Mouse (Mus musculus) cerebellum, adult 11-12 months (tissue): ENCODE results near the gene Usp18.

Experiments
- DNase-seq: peaks from one replicate; pipeline ENCODE4 v3.0.0; 2022

Gene Usp18

DNA sequence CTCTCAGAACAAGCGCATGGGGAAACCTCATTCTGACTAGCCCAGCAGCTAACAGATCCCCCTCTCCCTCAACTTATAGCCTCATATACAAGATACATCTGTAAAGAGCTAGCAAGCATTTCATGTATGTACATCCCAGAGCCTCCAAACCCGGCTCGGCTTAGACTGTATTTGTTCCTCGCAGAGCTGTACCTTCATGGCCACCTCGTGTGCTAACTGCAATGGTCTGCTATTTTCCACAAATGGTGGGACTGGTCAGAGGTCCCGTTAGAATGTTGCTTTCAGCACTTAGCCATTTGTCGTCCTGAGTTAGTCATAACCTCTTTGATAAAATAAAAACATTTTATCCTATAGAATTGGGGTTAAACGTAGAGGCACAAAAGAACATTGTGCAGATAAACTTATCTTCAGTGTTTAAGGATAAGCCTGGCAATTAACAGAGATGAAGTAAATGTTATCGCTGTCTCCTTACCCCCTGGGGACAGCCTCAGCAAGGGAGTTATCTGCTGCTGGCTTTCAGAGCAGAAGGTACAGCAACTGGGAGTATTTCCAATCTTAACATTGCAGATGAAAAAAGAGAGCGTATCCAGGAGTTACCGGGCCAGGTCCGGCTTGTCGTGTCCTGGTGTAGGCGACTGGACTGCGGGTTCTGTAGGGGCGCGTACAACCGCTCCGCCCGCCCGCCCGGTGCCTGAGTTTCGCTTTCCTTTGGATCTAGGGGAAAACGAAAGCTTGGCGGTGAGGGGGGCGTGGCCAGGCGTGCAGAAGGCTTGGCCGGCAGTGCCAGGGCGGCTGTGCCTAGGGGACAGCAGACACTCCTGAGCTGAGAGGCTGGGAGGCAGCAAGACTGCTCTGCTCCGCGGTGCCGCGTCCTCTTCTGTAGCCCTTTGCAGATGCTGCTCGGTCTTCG, at the start of gene Usp18:
Usp18 (plus strand) TSS at position 780 of the 910 bp plus-strand sequence.
- DNase-seq = peak; percentile 36

DNA sequence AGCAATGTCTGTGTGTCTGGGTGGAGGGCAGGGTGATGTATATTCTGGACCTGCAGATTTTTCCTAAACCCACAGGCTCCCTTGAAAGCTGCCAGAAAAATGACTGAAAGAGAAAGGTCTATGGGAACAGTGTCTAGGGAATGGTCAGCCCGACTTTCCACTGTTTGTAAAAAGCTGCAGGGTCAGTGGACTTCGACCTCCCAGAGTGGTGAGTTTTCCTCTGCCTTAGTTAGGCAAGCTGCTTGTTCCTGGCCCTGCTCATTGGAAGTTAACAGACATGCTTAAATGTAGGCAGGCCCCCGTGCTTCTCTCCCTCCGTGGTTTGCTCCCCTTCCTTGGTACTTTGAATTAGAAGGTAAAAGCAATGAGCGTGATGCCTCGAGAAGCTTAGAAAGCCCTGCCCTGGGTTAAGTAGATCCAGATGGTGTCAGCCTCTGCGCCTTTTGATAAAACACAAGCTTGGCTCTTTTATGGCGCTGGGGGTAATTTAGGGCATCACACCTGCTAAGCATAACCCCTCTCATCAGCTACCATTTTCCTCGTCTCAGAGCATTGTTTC, 47.8 kb upstream of the Usp18 start:
- DNase-seq = no peak

DNA sequence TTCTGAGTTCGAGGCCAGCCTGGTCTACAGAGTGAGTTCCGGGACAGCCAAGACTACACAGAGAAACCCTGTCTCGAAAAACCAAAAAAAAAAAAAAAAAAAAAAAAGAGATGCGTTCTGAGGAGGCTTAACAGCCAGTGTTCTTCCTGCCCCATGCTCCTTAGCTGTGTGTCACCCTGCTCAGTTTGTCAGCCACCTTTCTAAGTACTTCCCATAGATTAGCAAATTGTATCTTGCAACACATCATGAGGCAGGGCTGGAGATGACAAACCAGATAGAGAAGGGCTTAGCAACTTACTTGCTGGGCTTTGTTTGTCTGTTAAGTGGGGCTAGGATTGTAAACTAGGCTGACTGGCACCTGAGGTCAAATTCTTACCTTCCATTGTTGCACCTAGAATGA, 45.2 kb upstream of the Usp18 start:
- no peak for DNase-seq

DNA sequence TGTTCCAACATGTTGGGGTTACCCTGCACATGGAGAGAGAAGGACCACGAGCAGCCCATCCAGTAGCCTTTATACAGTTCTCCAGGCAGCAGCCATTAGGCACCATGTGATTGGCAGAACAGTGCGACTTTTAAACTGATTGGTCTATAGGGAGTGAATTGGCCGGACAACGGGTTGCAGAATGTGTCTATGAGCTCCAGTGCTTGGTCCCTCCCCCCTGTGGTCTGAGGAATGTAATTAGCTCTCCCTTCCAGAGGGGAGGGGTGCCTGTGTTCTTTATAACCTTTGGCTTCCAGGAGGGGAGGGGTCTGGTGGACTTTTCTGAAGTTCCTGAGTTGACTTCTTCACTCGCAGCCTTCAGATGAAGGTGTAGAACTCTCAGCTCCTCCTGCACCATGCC, 43.7 kb upstream of the Usp18 start:
- DNase-seq = no peak

DNA sequence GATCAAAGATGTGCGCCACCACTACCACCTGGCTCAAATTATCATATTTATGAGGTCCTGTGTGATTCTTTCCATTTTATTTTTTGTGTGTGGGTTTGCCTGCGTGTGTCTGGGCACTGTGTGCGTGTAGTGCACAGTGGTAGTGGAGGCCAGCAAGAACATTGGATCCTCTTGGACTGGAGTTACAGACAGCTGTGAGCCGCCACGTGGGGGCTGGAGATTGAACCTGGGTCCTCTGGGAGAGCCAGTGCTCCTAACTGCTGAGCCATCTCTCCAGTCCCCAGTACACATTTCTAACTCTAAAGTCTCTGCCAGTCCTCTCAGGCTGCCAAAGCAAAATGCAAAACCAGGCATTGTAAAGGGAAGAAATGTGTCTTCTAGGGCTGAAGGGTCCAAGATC, 39.2 kb upstream of the Usp18 start:
- DNase-seq = no peak

DNA sequence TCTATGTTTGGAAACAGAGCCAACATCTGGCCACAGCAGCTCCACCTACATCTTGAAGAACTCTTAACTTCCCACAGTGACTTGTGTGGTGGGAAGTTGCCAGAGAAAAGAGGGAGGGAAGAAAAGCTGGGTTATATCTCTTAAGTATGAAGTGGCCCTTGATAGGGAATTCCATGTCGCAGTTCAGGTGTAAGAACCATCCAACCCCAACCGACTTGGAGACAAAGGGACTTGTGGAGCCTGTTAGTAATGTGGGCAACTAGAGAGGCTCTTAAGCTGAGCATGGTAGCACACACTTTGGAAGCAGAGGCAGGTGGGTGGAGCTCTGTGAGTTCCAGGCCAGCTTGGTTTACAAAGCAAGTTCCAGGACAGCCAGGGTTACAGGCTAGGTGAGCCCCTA, 36.1 kb upstream of the Usp18 start:
- no peak for DNase-seq

DNA sequence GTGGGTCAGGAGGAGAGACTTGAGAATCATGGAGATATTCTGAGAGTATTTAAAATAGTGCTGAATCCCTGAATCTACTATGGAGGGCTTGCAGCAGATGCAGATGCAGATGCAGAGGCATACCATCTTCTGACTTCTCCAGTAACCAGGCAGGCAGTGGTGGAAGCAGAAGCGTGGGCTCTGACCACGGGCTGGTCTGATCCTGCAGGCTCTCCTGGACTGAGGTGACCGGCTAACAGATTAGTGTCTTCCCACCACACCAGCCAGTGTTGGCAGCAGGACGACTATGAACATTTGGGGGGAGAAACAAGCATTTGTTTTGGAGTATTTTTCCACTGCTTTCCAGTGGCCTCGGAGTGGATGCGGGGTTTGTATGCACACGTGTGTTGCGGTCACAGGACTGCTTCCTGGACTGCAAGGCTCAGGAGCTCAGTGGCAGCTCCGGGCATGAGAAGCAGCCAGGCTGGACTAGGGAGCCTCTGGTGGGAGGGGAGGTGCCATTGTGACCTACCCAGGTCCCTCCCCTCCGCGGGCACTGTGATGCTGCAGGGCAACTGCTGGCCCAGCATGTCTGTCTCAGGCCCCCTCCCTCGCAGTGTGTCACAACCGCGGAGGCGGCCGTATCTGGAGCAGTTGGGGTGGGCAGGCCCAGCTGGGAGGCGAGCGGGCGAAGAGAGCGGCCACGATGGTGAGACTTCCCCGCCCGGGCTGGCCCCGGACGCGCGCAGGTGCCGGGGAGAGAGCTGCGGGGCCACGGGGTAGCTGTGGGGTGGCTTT, 35.4 kb upstream of the Usp18 start, which contains the start of gene Tuba8:
Tuba8 (plus strand) TSS at position 548 of the 777 bp plus-strand sequence.
- DNase-seq = peak; percentile 63

DNA sequence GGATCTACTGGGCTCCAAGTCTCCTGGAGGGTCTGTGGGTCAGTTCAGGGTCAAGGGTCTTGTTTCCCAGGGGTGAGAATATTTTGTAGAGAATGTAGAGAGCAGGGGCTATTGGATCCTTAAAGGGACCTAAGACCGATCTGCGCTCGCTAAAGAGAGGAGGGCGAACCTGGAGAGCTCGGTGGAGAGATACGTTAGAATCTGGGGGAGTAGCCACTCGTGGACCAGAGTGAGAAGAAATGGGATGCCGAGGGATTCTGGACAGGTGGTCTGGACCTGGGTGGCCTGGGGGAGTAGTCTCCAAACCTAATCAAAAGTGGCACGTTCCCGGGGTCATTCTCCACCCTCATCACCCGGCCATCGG, 34.8 kb upstream of the Usp18 start:
- DNase-seq = no peak

DNA sequence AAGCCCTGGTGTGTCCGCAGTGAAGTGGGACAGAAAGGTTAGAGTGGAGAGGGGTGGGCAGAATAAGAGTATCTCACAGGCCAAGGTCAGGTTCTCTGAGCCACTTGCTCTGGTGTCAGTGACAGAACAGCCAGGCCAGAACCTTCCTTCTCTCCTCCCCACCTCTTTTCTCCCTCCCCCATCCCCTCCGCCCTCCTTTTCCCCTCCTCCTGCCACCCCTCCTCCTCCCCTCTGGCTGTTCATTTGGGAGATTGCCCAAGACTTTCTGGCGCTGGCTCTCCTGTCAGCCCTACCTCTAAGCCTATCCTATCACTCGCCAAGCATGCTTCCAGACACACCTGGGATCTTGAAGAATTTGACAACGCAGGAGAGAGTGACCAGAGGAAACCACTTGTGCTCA, 34.0 kb upstream of the Usp18 start:
- peak; percentile 33 for DNase-seq

DNA sequence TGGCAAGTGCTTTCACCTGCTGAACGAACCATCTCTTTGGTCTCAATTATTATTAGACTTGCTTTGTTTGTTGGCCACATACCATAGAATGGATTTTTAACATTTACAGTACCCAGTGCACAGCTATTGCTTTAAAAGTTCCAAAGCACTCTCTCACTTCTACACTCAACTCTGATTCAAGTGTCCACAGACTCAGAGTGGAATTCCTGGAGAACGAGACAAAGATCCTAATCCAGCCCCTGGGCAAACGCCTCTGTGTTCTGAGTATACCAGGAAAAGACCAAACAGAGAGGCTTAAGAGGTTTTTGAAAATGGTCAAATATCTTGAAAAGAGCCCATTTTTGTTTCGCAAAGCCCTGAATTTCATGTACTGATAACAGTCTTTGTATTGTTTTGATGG, 32.7 kb upstream of the Usp18 start:
- DNase-seq = no peak

DNA sequence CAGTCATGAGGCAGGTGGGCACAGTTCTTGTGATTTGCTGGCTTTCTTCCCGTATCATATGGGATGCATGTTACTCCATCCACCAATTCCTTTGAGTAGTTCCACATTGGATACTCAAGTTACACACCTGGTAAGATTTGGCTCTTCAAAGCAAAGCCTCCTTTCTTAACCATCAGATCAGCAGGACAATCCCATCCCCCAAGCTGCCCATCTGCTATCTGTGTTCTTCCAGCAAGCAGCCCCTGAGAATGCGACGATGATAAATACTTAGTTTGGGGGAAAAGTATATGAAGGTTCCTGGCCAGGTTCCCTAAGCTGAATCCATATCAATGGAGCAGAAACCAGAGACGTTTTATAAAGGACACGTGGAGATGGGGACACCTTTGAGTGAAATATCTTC, 31.5 kb upstream of the Usp18 start:
- DNase-seq = no peak

DNA sequence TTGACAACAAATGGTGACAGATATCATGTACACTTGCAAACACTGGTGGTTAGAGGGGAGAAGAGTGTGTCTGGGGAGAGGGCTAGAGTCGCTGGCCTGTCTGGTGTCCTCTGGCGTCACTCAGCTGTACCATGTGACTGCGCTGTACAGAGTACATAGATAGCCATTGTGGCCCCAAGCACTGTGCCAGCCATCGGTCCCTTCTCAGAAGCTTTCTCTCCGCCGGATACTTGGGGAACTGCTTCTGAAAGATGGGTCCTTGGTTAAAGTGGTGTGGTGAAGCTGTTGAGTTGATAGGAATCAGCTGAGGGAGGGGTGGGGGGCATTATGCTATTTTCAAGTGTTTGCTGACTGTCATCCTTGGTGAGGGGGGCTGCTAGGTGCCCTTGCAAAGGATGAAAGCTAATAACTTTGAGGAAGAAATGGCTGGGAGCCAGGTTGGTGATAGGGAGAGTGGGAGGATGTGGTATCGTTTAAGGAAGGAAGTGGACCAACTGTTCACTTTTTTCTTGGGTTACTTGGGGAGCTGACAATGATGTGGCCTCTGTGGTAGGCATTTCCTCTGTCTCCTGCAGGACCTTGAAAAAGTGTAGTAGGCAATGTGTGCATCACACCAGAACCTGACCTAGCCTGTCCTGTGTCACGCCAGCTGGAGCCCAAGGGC, 30.9 kb upstream of the Usp18 start:
- no peak for DNase-seq

DNA sequence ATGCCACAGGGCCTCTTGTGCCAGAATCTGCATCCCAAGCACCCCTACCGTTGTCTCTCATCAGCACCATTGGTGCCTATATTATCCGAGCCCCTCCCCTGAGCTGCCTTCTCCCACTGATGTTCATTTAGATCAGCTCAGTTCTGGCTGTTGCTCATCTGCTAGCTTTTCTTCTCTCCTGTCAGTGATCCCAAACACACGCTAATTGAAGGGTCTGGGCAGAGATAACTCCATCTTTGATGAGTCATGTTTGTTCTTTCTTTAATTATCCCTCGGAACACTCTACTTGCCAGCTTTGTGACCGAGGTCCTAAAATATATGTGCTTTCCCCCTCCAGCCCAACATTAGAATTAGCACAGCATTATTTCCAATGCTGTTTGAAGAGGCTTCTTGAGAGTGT, 30.4 kb upstream of the Usp18 start:
- DNase-seq = no peak

DNA sequence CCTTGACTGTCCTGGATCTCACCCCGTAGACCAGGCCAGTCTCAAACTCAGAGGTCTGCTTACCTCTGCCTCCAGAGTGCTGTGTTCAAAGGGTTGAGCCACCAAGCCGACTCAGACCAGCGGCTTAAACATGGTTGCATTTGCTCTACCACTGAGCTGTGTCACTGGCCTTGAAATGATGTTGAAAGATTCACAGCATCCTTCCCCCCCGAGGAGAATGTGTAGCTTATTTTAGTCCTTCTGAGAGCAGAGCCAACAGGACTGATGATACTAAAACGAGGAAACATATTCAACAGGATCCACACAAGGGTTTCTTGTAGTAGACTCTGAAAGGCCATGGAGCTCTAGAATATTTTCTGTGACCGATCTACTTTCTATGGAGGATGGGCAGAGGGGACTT, 29.8 kb upstream of the Usp18 start:
- DNase-seq = no peak

DNA sequence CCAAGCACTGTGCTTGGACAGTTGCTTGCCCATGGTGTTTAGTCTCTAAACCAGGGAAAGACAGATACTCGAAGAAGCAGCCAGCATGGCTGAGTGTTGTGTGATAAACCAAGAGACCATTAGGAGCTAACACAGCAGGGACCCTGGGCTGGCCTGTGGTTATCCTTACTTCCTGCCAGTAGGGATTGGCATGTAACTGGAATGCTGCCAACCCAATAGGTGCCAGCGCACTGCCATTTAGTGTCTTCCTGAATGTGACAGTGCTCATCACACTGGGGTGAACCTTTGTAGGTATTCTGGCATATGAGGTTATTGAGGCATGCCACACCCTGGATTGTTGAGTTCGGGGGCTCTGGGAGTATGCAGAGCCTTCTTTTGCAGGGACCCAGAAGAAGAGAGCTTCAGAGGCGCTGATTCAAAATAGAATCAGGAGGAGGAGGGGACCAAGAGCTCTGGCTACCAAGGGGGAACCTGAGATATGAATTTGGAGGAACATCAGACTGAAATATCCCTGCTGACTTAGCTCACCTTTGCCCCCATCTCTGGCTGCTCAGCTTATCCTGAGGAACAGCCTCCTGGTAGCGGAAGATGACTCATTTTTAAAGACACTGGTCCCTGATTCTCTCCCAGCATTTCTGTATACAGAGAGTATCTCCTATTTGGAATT, 29.0 kb upstream of the Usp18 start:
- DNase-seq = no peak

DNA sequence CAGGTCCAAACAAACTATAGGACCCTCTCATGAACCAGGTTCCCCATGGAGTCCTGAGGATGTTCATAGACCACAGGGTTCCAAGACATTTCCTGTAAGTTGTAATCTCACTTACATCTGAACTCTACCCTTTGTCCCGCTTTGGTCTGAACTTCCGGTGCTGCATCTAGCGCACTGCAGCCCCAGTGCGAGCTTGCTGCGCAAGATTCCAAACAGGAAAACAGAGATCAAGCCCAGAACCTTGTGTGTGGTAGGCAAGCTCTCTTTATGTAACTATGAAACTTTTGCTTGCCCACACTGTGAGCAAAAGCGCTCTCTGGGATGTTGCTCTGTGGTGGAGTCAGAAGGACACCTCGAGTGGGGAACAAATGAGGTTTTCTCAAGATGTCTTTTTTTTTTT, 27.7 kb upstream of the Usp18 start:
- DNase-seq = no peak

DNA sequence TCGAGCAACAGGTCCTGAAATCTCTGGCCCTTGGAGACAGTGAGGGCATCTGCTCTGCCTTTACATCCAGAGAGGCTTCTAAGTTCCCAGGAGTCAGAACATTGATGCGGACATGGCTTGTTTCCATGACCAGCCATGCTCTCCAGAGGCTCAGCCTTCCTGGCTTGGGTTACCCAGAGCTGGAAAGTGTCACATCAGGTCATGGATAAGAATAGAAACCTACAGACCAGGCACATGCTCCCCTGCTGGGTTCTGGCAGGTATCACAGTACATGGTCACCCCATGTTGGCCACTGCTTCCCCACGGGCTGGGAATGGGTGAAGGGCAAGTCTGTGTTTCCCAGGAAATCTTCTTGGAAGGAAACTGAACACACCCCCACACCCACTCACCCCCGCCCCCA, 26.3 kb upstream of the Usp18 start:
- DNase-seq = no peak

DNA sequence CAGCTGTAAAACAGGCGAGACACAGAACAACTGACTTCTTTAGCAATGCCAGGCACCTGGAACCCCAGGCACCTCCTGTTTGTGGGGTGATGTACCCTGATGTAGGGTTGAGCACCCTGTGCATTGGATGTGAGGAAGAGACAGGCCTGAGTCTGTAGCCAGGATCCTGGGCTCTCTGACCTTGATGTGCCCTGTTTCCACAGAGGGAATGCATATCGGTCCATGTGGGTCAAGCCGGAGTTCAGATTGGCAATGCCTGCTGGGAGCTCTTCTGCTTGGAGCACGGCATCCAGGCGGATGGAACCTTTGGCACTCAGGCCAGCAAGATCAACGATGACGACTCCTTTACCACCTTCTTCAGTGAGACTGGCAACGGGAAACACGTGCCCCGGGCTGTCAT, 25.5 kb upstream of the Usp18 start:
- no peak for DNase-seq

DNA sequence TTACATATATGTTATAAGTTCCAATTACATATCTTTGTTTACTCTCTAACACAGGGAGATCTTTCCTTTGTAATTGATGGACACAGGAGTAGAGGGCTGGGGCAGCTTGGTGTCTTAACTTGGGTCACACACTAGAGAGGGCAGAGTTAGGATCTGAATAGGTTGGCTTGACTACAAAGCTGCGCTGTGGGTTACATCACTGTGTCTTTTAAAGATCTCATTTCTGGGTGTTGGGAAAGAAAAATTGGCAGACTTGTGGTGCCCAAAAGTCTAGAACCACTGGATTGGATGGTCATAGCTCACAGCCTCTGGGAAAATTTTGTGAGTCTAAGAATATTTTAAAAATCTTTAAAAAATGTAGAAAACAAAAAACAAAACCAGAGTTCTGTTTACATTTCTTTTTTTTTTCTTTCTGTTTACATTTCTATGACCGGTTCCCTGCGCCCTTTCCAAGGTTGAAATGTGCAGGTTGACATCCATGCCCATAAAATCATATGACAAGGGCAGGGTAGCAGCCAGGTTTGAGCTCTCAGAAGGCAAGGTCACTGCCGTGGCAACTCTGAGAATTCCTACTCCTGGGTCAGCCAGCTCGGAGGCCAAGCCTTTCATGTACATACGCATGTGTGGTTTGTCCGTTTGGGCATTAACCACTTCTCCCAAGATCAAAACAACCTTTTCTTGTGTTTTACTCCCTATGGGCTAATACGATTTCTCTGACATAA, 23.7 kb upstream of the Usp18 start:
- DNase-seq = no peak

DNA sequence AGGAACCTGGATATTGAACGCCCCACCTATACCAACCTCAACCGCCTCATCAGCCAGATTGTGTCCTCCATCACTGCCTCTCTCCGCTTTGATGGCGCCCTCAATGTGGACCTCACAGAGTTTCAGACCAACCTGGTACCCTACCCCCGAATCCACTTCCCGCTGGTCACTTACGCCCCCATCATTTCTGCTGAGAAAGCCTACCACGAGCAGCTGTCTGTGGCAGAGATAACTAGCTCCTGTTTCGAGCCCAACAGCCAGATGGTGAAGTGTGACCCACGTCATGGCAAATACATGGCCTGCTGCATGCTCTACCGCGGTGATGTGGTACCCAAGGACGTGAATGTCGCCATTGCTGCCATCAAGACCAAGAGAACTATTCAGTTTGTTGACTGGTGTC, 22.7 kb upstream of the Usp18 start:
- no peak for DNase-seq

DNA sequence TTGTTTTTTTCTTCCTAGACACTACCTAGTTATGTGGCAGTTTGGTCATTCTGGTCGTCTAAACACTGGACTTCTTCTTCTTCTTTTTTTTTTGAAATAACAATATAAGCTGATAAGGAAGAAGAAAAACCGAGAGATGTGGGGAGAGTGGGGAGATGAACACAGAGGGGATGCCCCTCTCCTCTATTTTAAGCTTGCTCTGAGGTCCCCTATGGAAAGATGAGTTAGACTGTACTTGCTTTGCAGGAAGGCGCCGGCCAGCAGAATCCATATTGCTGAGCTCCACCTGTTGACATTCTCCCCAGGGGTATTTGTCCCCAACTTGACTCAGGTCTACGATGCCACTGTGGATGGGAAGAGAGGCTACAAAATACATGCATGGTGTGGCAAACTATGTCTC, 21.6 kb upstream of the Usp18 start:
- DNase-seq = no peak

DNA sequence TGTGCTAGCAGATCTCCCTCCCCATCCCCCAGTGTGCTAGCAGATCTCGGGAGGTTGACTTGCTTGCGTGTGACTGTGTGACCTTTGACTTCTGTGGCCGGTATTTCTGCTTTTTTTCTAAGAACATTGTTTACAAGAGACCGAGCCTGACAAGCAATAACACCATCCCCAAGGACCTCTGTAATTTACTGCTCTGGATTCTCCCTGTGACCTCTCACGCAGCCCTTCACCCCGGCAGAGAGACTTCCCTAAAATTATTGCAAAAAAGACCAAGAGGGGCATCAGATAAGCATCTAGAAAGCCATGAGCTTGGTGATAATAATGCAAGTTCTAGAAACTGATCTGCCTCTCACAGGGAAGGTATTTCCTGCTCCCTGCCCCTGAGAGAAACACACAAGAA, 20.7 kb upstream of the Usp18 start:
- no peak for DNase-seq
